Mouse (Mus musculus) E14TG2a.4 (cell line): ENCODE data around the gene Abcc3.

ENCODE experiments used
- CTCF ChIP-seq: conservative IDR thresholded peaks from 2 replicates; pipeline ENCODE4 v1.5.1; 2014; ENCODE audit warnings: low read length
- NANOG ChIP-seq: IDR thresholded peaks from 2 replicates; pipeline ENCODE4 v1.6.1; 2014; ENCODE audit warnings: borderline replicate concordance, low read length, mixed read lengths
- POU5F1 ChIP-seq: IDR thresholded peaks from 2 replicates; pipeline ENCODE4 v1.6.1; 2014; ENCODE audit warnings: low read length, borderline replicate concordance

DNA sequence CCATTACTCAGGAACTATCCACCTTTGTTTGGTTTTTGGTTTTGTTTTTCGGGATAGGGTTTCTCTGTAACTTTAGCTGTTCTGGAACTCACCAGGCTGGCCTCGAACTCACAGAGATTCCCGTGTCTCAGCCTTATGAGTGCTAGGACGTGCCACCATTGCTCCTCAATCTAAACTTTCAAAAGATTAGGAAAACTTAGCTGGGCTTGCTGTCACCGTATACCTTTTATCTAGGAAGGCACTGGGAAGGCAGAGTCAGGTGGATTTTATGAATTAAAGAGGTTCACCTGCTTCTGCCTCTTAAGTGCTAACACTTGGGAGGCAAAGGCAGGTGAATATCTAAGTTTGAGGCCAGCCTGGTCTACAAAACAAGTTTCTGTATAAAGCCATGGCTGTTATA is 70.2 kb downstream of the Abcc3 start:
- no peak for TF ChIP-seq CTCF
- TF ChIP-seq NANOG, result no peak
- TF ChIP-seq POU5F1, result no peak
